Mouse (Mus musculus) forebrain, embryonic 14.5 days (tissue): ENCODE results near the gene Opa3. TPM values are rescaled to one million over a fixed set of nuclear protein-coding genes. Genes with fewer than 3 reads are reported as not detected.
A peak's percentile ranks its signal among the peaks of the same experiment; 100 is the strongest.

Experiments
- ATAC-seq: fragments of 200-750 bp; cut with Nextera tagmentation; 2 replicates; pipeline ENCODE4 v1.8.0; 2017; ENCODE audit warnings: mild to moderate bottlenecking, moderate library complexity
- DNase-seq: peaks from one replicate; pipeline ENCODE4 v3.0.0-alpha.2; 2015; ENCODE audit warnings: low spot score
- H3K27ac ChIP-seq: fragments of 300-500 bp; sonication (generic); 2 replicates; pipeline ENCODE4 v1.5.1; 2014; ENCODE audit warnings: low read depth, mild to moderate bottlenecking, control low read depth, low read length, moderate library complexity
- H3K27me3 ChIP-seq: fragments of 300-500 bp; sonication (generic); replicated peaks from 2 replicates; pipeline ENCODE4 v1.6.1; 2014; ENCODE audit warnings: low read length, control low read depth, mixed read lengths; ENCODE audit not compliant: control insufficient read depth, insufficient read depth
- H3K36me3 ChIP-seq: fragments of 300-500 bp; sonication (generic); 2 replicates; pipeline ENCODE4 v1.6.1; 2014; ENCODE audit warnings: low read length, control low read depth; ENCODE audit not compliant: control insufficient read depth, insufficient read depth
- H3K4me1 ChIP-seq: fragments of 300-500 bp; sonication (generic); 2 replicates; pipeline ENCODE4 v1.6.1; 2014; ENCODE audit warnings: antibody characterized with exemption, low read length, control low read depth; ENCODE audit not compliant: control insufficient read depth, insufficient read depth
- H3K4me2 ChIP-seq: fragments of 300-500 bp; sonication (generic); 2 replicates; pipeline ENCODE4 v1.6.1; 2014; ENCODE audit warnings: mild to moderate bottlenecking, control low read depth, low read length
- H3K4me3 ChIP-seq: fragments of 300-500 bp; sonication (generic); 2 replicates; pipeline ENCODE4 v1.5.1; 2014; ENCODE audit warnings: low read depth, low read length, control low read depth
- H3K9ac ChIP-seq: fragments of 300-500 bp; sonication (generic); 2 replicates; pipeline ENCODE4 v1.6.1; 2014; ENCODE audit warnings: mild to moderate bottlenecking, low read length, control low read depth, moderate library complexity
- H3K9me3 ChIP-seq: fragments of 300-500 bp; sonication (generic); replicated peaks from 2 replicates; pipeline ENCODE4 v1.6.1; 2016; ENCODE audit warnings: low read length, control low read depth, mixed read lengths; ENCODE audit not compliant: control insufficient read depth
- WGBS: fragments of 180-500 bp; shearing (Covaris S2); extraction: QIAGEN DNeasy Blood & Tissue Kit; methylation state at CpG from one replicate; pipeline ENCODE4 v1.1.7; 2014; 5-methylcytosine and 5-hydroxymethylcytosine counted together
- polyA plus RNA-seq: library from polyadenylated mRNA; unstranded; fragments of >200 nt; fragmentation: Nextera tagmentation; extraction: Ambion mirVana; gene quantifications from 2 replicates; pipeline ENCODE4 v1.2.1, GENCODE M21; 2014

The Opa3 gene
- polyA plus RNA-seq, 1 experiment from 2014 or later: 42.5 TPM

GRCm38 (mm10) chr7:19211041-19211675 lies 17.0 kb upstream of the Opa3 start:
- WGBS: 67% methylated on average over 5 of the region's 5 CpGs
- no peak overlapping the region for H3K4me2 ChIP-seq
- no peaks in the 10 kb centered on the region for H3K9me3 ChIP-seq
- no peak overlapping the region for H3K27ac ChIP-seq
- H3K4me3 ChIP-seq: no peak overlapping the region
- peaks cover under 1% of the 10 kb centered on the region; the same call in 1 of the 2 replicates for H3K36me3 ChIP-seq
- H3K27me3 ChIP-seq: no peaks in the 10 kb centered on the region
- DNase-seq (no peak), ATAC-seq (no peak)
- H3K4me1 ChIP-seq: peaks cover 3% of the 10 kb centered on the region; the same call in 1 of the 2 replicates
- H3K9ac ChIP-seq: no peak overlapping the region

- Histone ChIP-seq H3K4me3 (peak within 1 kb of the TSS; percentile 39), H3K4me2 (peak within 1 kb of the TSS; percentile 63), H3K9ac (peak within 1 kb of the TSS; percentile 53), H3K27ac (no peak within 1 kb of the TSS), H3K4me1 (peaks cover 3% of the 10 kb centered on the region; the same call in 1 of the 2 replicates), H3K27me3 (no peaks in the 10 kb centered on the region), H3K36me3 (no peaks in the 10 kb centered on the region), H3K9me3 (no peaks in the 10 kb centered on the region)
- WGBS: 2% methylated on average over 29 of the region's 30 CpGs
- peak; percentile 76 for ATAC-seq
- peak; percentile 35 for DNase-seq
Measured at GRCm38 (mm10) chr7:19211996-19212755, 16.0 kb upstream of the Opa3 start, which contains the start of gene Gpr4. Gene Gpr4, plus strand, starts transcription at chr7:19212538.

GRCm38 (mm10) chr7:19213385-19213784 lies 14.7 kb upstream of the Opa3 start:
- no peaks in the 10 kb centered on the region for H3K36me3 ChIP-seq
- no peak for ATAC-seq
- no peak for DNase-seq
- no peak overlapping the region for H3K4me2 ChIP-seq
- no peak overlapping the region for H3K9ac ChIP-seq
- H3K4me1 ChIP-seq: peaks cover 3% of the 10 kb centered on the region; the same call in 1 of the 2 replicates
- no peak overlapping the region for H3K4me3 ChIP-seq
- H3K27me3 ChIP-seq: no peaks in the 10 kb centered on the region
- H3K27ac ChIP-seq: no peak overlapping the region
- no peaks in the 10 kb centered on the region for H3K9me3 ChIP-seq
- WGBS: 73% methylated on average over 2 of the region's 2 CpGs

GRCm38 (mm10) chr7:19214369-19214768 lies 13.8 kb upstream of the Opa3 start:
- no peak overlapping the region for H3K27ac ChIP-seq
- H3K27me3 ChIP-seq: no peaks in the 10 kb centered on the region
- no peak overlapping the region for H3K4me2 ChIP-seq
- H3K36me3 ChIP-seq: no peaks in the 10 kb centered on the region
- no peak overlapping the region for H3K4me3 ChIP-seq
- H3K4me1 ChIP-seq: peaks cover 3% of the 10 kb centered on the region; the same call in 1 of the 2 replicates
- DNase-seq (no peak), ATAC-seq (no peak)
- H3K9ac ChIP-seq: no peak overlapping the region
- no peaks in the 10 kb centered on the region for H3K9me3 ChIP-seq
- WGBS: 63% methylated on average over 7 of the region's 7 CpGs

GRCm38 (mm10) chr7:19214940-19215339 lies 13.2 kb upstream of the Opa3 start:
- no peaks in the 10 kb centered on the region for H3K9me3 ChIP-seq
- 74% methylated on average over 9 of the region's 9 CpGs for WGBS
- no peak overlapping the region for H3K9ac ChIP-seq
- no peaks in the 10 kb centered on the region for H3K27me3 ChIP-seq
- no peak overlapping the region for H3K27ac ChIP-seq
- H3K4me2 ChIP-seq: no peak overlapping the region
- ATAC-seq: no peak
- no peaks in the 10 kb centered on the region for H3K36me3 ChIP-seq
- peaks cover 3% of the 10 kb centered on the region; the same call in 1 of the 2 replicates for H3K4me1 ChIP-seq
- no peak overlapping the region for H3K4me3 ChIP-seq
- no peak for DNase-seq

GRCm38 (mm10) chr7:19217492-19217891 lies 10.6 kb upstream of the Opa3 start:
- DNase-seq: no peak
- Histone ChIP-seq H3K9me3 (no peaks in the 10 kb centered on the region), H3K4me2 (no peak overlapping the region), H3K9ac (no peak overlapping the region), H3K36me3 (no peaks in the 10 kb centered on the region), H3K27me3 (no peaks in the 10 kb centered on the region), H3K27ac (no peak overlapping the region), H3K4me3 (no peak overlapping the region), H3K4me1 (no peaks in the 10 kb centered on the region)
- 72% methylated on average over 5 of the region's 5 CpGs for WGBS
- no peak for ATAC-seq

- WGBS: 15% methylated on average over 1 of the region's 3 CpGs
Measured at GRCm38 (mm10) chr7:19217944-19218343, 10.2 kb upstream of the Opa3 start.

GRCm38 (mm10) chr7:19220061-19220460 lies 8.1 kb upstream of the Opa3 start:
- ATAC-seq (no peak), DNase-seq (no peak)
- Histone ChIP-seq H3K27ac (no peak overlapping the region), H3K4me1 (no peaks in the 10 kb centered on the region), H3K9me3 (no peaks in the 10 kb centered on the region), H3K9ac (no peak overlapping the region), H3K36me3 (no peaks in the 10 kb centered on the region), H3K4me2 (no peak overlapping the region), H3K27me3 (no peaks in the 10 kb centered on the region), H3K4me3 (no peak overlapping the region)
- WGBS: 60% methylated on average over 3 of the region's 3 CpGs

More at GRCm38 (mm10) chr7:19217944-19218343, 10.2 kb upstream of the Opa3 start:
- ATAC-seq (no peak), DNase-seq (no peak)
- Histone ChIP-seq H3K4me2 (no peak overlapping the region), H3K27ac (no peak overlapping the region), H3K9ac (no peak overlapping the region), H3K27me3 (no peaks in the 10 kb centered on the region), H3K36me3 (no peaks in the 10 kb centered on the region), H3K4me1 (no peaks in the 10 kb centered on the region), H3K9me3 (no peaks in the 10 kb centered on the region), H3K4me3 (no peak overlapping the region)

GRCm38 (mm10) chr7:19222189-19222588 lies 5.9 kb upstream of the Opa3 start:
- Histone ChIP-seq H3K36me3 (no peaks in the 10 kb centered on the region), H3K27me3 (no peaks in the 10 kb centered on the region), H3K4me1 (peaks cover 6% of the 10 kb centered on the region), H3K27ac (no peak overlapping the region), H3K9ac (no peak overlapping the region), H3K9me3 (no peaks in the 10 kb centered on the region), H3K4me3 (no peak overlapping the region), H3K4me2 (no peak overlapping the region)
- ATAC-seq (no peak), DNase-seq (no peak)
- whole genome bisulfite sequencing: 94% methylated on average over 16 of the region's 16 CpGs
